Mouse (Mus musculus): ENCODE measurements around the gene Vgll1. TPM values are rescaled to one million over a fixed set of nuclear protein-coding genes. Genes with fewer than 3 reads are reported as not detected.

Vgll1 gene
- polyA plus RNA-seq, 1 experiment from 2014 or later = 0.88 TPM

DNA sequence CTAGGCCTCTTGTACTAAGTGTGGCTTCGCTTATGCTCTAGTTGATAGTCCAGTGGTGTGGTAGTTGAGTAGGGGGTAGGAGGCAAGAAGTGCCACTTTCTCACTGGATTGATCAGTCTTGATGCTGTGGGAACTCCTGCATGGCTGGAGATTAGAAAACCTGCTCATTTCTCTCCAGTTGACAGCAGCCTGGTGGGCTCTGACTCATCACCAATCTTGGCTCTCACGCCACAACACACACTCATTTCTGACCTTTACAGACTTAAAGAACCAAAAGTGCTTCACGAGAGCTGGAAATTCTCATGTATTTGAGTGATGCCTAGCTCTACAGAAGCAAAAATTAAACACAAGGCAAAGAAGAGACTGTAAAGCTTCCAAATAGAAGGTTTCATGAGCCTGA, 19.1 kb downstream of the Vgll1 start:
- Histone ChIP-seq H3K36me3 (ENCODE audit: control insufficient read depth, insufficient read depth, low read length) (no peaks in the 10 kb centered on the region), H3K9ac (ENCODE audit: low read length) (no peak overlapping the region), H3K4me2 (ENCODE audit: low read depth, severe bottlenecking) (no peak overlapping the region), H3K4me1 (ENCODE audit: control insufficient read depth, insufficient read depth, low read length) (no peaks in the 10 kb centered on the region), H3K9me3 (ENCODE audit: control insufficient read depth, low read length) (no peaks in the 10 kb centered on the region), H3K27me3 (ENCODE audit: control insufficient read depth, insufficient read depth, low read length) (no peaks in the 10 kb centered on the region), H3K4me3 (ENCODE audit: low read depth, low read length) (no peak overlapping the region), H3K27ac (replicated peaks; ENCODE audit: low read depth, low read length) (no peak overlapping the region)
- no peak for DNase-seq (ENCODE audit: low spot score)
- WGBS = 93% methylated on average over 3 of the region's 3 CpGs
- no peak for ATAC-seq (ENCODE audit: insufficient number of reproducible peaks, low FRiP score, low TSS enrichment, low read depth)

- no peaks in the 10 kb centered on the region; the same call in 1 of the 2 replicates for H3K9me3 ChIP-seq (ENCODE audit: control insufficient read depth, low read length)
- no peak overlapping the region for H3K4me3 ChIP-seq (ENCODE audit: low read depth, low read length)
- H3K4me2 ChIP-seq (ENCODE audit: low read depth, severe bottlenecking) = no peak overlapping the region
- no peak for DNase-seq (ENCODE audit: low spot score)
- H3K4me1 ChIP-seq (ENCODE audit: control insufficient read depth, insufficient read depth, low read length) = no peaks in the 10 kb centered on the region
- no peak for ATAC-seq (ENCODE audit: insufficient number of reproducible peaks, low FRiP score, low TSS enrichment, low read depth)
- H3K27ac ChIP-seq (replicated peaks; ENCODE audit: low read depth, low read length) = no peak overlapping the region
- H3K27me3 ChIP-seq (ENCODE audit: control insufficient read depth, insufficient read depth, low read length) = no peaks in the 10 kb centered on the region
- no peaks in the 10 kb centered on the region for H3K36me3 ChIP-seq (ENCODE audit: control insufficient read depth, insufficient read depth, low read length)
- H3K9ac ChIP-seq (ENCODE audit: low read length) = no peak overlapping the region
- 81% methylated on average over 8 of the region's 8 CpGs for WGBS
Observed at GRCm38 (mm10) chrX:57118143-57118542, 30.2 kb downstream of the Vgll1 start.

- Histone ChIP-seq H3K9ac (ENCODE audit: low read length) (no peak overlapping the region), H3K36me3 (ENCODE audit: control insufficient read depth, insufficient read depth, low read length) (no peaks in the 10 kb centered on the region), H3K27me3 (ENCODE audit: control insufficient read depth, insufficient read depth, low read length) (no peaks in the 10 kb centered on the region), H3K4me3 (ENCODE audit: low read depth, low read length) (no peak overlapping the region), H3K27ac (replicated peaks; ENCODE audit: low read depth, low read length) (no peak overlapping the region), H3K9me3 (ENCODE audit: control insufficient read depth, low read length) (no peaks in the 10 kb centered on the region), H3K4me1 (ENCODE audit: control insufficient read depth, insufficient read depth, low read length) (no peaks in the 10 kb centered on the region), H3K4me2 (ENCODE audit: low read depth, severe bottlenecking) (no peak overlapping the region)
- 67% methylated on average over 1 of the region's 1 CpGs for WGBS
- DNase-seq (ENCODE audit: low spot score) = no peak
- no peak for ATAC-seq (ENCODE audit: insufficient number of reproducible peaks, low FRiP score, low TSS enrichment, low read depth)
Observed at GRCm38 (mm10) chrX:57120768-57121167, 32.9 kb downstream of the Vgll1 start.

- Histone ChIP-seq H3K36me3 (ENCODE audit: control insufficient read depth, insufficient read depth, low read length) (no peaks in the 10 kb centered on the region), H3K9me3 (ENCODE audit: control insufficient read depth, low read length) (no peaks in the 10 kb centered on the region), H3K4me1 (ENCODE audit: control insufficient read depth, insufficient read depth, low read length) (no peaks in the 10 kb centered on the region), H3K4me2 (ENCODE audit: low read depth, severe bottlenecking) (no peak overlapping the region), H3K27ac (replicated peaks; ENCODE audit: low read depth, low read length) (no peak overlapping the region), H3K4me3 (ENCODE audit: low read depth, low read length) (no peak overlapping the region), H3K27me3 (ENCODE audit: control insufficient read depth, insufficient read depth, low read length) (no peaks in the 10 kb centered on the region), H3K9ac (ENCODE audit: low read length) (no peak overlapping the region)
- ATAC-seq (ENCODE audit: insufficient number of reproducible peaks, low FRiP score, low TSS enrichment, low read depth) = no peak
- WGBS = 38% methylated on average over 1 of the region's 1 CpGs
- no peak for DNase-seq (ENCODE audit: low spot score)
Observed at GRCm38 (mm10) chrX:57130633-57131032, 42.7 kb downstream of the Vgll1 start.

DNA sequence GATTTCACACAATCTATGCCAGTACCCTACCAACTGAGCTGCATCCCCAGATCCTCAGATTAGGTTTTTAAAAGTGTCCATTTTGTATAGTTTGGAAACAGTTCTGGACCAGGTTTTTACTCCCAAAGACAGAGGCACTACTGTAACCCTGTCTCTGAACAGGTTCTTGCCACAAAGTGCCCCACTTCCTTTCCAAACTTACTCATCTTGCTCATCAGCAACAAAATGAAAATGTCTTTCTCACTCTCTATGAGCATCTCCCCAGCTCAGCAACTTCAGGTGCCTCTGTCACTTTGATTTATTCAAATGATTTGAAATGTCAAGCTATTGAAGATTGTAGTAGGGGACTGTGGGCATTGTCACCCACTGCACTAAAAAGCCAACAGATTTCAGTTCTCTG, 49.7 kb downstream of the Vgll1 start:
- ATAC-seq (ENCODE audit: insufficient number of reproducible peaks, low FRiP score, low TSS enrichment, low read depth) (no peak), DNase-seq (ENCODE audit: low spot score) (no peak)
- H3K27ac ChIP-seq (replicated peaks; ENCODE audit: low read depth, low read length) = no peak overlapping the region
- no peaks in the 10 kb centered on the region for H3K27me3 ChIP-seq (ENCODE audit: control insufficient read depth, insufficient read depth, low read length)
- H3K9ac ChIP-seq (ENCODE audit: low read length) = no peak overlapping the region
- H3K36me3 ChIP-seq (ENCODE audit: control insufficient read depth, insufficient read depth, low read length) = no peaks in the 10 kb centered on the region
- H3K4me2 ChIP-seq (ENCODE audit: low read depth, severe bottlenecking) = no peak overlapping the region
- no peak overlapping the region for H3K4me3 ChIP-seq (ENCODE audit: low read depth, low read length)
- no peaks in the 10 kb centered on the region for H3K4me1 ChIP-seq (ENCODE audit: control insufficient read depth, insufficient read depth, low read length)
- H3K9me3 ChIP-seq (ENCODE audit: control insufficient read depth, low read length) = no peaks in the 10 kb centered on the region

DNA sequence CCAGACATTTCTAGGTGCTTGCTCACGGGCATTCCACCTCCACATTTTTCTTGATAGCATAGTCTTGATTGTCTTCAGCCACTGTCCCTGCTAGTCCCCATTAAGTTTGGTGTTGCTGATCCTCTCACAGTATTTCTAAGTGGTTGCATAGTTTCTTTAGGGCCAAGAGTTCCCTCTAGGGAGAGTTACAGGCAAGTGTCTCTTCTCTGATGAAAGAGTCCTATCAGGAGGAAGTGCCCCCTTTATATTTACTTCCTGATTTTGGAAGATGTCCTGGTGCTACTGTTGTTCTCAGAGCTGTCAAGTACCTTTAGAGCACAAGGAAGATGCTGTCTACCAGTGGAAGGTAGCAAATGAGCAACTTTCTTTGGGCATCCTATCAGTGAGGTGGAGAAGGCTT, 65.6 kb downstream of the Vgll1 start:
- no peak overlapping the region for H3K27ac ChIP-seq (replicated peaks; ENCODE audit: low read depth, low read length)
- WGBS = 78% methylated on average over 1 of the region's 1 CpGs

More for the DNA sequence above, 65.6 kb downstream of the Vgll1 start:
- Histone ChIP-seq H3K36me3 (ENCODE audit: control insufficient read depth, insufficient read depth, low read length) (no peaks in the 10 kb centered on the region), H3K9me3 (ENCODE audit: control insufficient read depth, low read length) (no peaks in the 10 kb centered on the region), H3K9ac (ENCODE audit: low read length) (no peak overlapping the region), H3K4me1 (ENCODE audit: control insufficient read depth, insufficient read depth, low read length) (no peaks in the 10 kb centered on the region), H3K4me2 (ENCODE audit: low read depth, severe bottlenecking) (no peak overlapping the region), H3K4me3 (ENCODE audit: low read depth, low read length) (no peak overlapping the region), H3K27me3 (ENCODE audit: control insufficient read depth, insufficient read depth, low read length) (no peaks in the 10 kb centered on the region)
- DNase-seq (ENCODE audit: low spot score) = no peak
- no peak for ATAC-seq (ENCODE audit: insufficient number of reproducible peaks, low FRiP score, low TSS enrichment, low read depth)

Other genes with a start within 250 kb of the Vgll1 start
- gene Adgrg4, start 217.9 kb upstream of the Vgll1 start, polyA plus RNA-seq (2014; fragmentation: Nextera tagmentation; extraction: Ambion mirVana) = not detected in 2 replicates
- gene Brs3, start 45.0 kb upstream of the Vgll1 start, polyA plus RNA-seq (2014; fragmentation: Nextera tagmentation; extraction: Ambion mirVana) = 0.11 TPM in 1 of 2 replicates, not detected in the other
- 86.4 and 88.1 TPM in 2 replicates for gene Htatsf1, start 34.5 kb upstream of the Vgll1 start, polyA plus RNA-seq (2014; fragmentation: Nextera tagmentation; extraction: Ambion mirVana)
- gene Cd40lg, start 124.0 kb downstream of the Vgll1 start, polyA plus RNA-seq (2014; fragmentation: Nextera tagmentation; extraction: Ambion mirVana) = not detected in 2 replicates